Mouse (Mus musculus): ENCODE data around the gene Gm17728. TPM values are rescaled to one million over a fixed set of nuclear protein-coding genes. Genes with fewer than 3 reads are reported as not detected.
"Not testable (repeated sequence)": the region's sequence is repeated elsewhere in the genome, so short reads cannot be mapped to it uniquely, and the experiment has no call there.

Gene Gm17728
- not detected in 2 replicates for polyA plus RNA-seq (2016; fragmentation: Nextera tagmentation; extraction: Ambion mirVana)

DNA sequence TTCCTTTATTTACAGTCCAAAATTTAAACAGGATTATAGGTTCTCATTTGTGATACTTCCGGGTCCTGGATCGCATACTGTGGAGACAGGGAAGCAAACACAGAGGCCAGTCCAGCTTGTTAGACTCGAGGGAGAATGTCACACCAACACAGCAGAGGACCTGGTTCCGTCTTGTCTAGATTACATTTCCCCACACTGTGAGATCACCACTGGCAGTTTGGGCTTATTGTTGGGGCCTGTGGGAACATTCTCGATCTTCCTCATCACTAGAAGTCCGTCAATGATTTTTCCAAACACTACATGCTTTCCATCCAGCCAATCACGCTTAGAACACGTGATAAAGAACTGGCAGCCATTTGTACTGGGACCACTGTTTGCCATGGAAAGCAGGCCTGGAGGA is at the start of gene Gm17728:
TSS of gene Gm17728 (plus strand) at position 301 of the 400 bp plus-strand sequence.
- not testable (repeated sequence) for DNase-seq (ENCODE audit: low spot score); H3K36me3 ChIP-seq (replicated peaks); H3K27ac ChIP-seq (replicated peaks); H3K4me3 ChIP-seq; H3K27me3 ChIP-seq (replicated peaks; ENCODE audit: low read depth, poor library complexity, severe bottlenecking); H3K9me3 ChIP-seq; H3K4me1 ChIP-seq
- 92% methylated on average over 8 of the region's 8 CpGs for WGBS

DNA sequence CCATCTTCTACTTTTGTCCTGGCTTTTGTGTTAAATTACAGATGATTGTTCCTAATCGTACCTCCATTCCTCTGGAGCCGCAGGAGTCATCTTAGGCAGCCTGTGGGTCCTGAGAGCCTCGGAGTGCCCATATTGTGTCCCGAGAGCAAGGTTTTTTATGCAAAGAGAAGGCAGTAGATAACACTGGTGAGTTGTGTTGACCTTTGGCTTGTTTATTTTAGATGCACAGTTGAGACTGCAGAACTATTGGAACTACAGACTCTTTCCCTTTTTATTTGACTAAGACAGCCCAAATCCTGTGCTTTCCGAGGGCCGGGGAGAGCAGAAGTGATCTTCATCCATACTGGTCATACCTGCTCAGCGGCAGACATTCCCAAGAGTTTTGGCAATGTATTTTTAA is 24.4 kb upstream of the Gm17728 start:
- no peak for DNase-seq (ENCODE audit: low spot score)
- H3K4me3 ChIP-seq, result no peak overlapping the region
- no peak overlapping the region for H3K27ac ChIP-seq (replicated peaks)
- no peaks in the 10 kb centered on the region for H3K4me1 ChIP-seq
- H3K9me3 ChIP-seq, result no peaks in the 10 kb centered on the region
- 76% methylated on average over 7 of the region's 7 CpGs for WGBS
- no peaks in the 10 kb centered on the region for H3K36me3 ChIP-seq (replicated peaks)
- no peaks in the 10 kb centered on the region for H3K27me3 ChIP-seq (replicated peaks; ENCODE audit: low read depth, poor library complexity, severe bottlenecking)

DNA sequence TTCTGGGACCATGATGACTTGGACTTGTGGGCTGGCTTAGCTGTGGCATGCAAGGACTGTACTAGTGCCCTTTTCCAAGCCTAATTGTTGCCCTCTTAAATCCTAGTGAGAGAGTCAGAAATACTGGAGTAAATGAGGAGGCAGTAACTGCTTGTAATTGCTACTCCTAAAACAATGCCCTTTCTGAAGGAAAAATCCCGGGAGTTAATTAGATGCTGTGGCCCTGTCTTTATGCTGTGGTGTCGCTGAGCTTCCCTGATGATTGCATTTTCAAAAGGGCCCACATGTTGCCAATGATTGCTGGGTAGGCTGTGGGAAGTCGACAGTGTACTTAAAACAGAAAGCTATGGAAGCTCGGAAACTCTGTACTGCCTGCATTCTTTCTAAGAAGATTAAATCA is 23.3 kb upstream of the Gm17728 start:
- H3K27me3 ChIP-seq (replicated peaks; ENCODE audit: low read depth, poor library complexity, severe bottlenecking), result no peaks in the 10 kb centered on the region
- H3K4me3 ChIP-seq, result no peak overlapping the region
- H3K4me1 ChIP-seq, result no peaks in the 10 kb centered on the region
- H3K9me3 ChIP-seq, result no peaks in the 10 kb centered on the region
- no peak overlapping the region for H3K27ac ChIP-seq (replicated peaks)
- WGBS, result 26% methylated on average over 4 of the region's 4 CpGs
- no peaks in the 10 kb centered on the region for H3K36me3 ChIP-seq (replicated peaks)
- DNase-seq (ENCODE audit: low spot score), result no peak

DNA sequence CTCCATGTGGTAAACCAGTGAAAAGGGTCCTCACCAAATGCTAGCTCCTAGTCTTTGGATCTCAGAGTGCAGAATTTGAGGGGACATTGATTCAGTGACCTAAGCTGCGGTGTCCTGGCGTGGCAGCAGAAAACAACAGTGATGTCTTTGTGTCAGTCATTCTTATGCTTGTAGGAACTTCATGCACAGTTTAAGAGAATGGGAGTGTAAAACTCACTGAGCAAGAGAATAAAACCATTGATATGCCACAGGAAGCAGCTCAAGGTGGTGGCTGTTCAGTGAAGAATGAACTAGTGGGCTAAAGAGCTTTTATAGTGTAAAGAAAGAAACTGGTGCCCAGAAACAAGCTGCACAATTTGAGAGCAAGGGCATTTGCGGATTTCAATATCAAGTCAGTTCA is 17.9 kb upstream of the Gm17728 start:
- Histone ChIP-seq H3K4me1 (no peaks in the 10 kb centered on the region), H3K36me3 (replicated peaks) (no peaks in the 10 kb centered on the region), H3K27me3 (replicated peaks; ENCODE audit: low read depth, poor library complexity, severe bottlenecking) (no peaks in the 10 kb centered on the region), H3K9me3 (no peaks in the 10 kb centered on the region), H3K27ac (replicated peaks) (no peak overlapping the region), H3K4me3 (no peak overlapping the region)
- 80% methylated on average over 3 of the region's 3 CpGs for WGBS
- DNase-seq (ENCODE audit: low spot score), result no peak

DNA sequence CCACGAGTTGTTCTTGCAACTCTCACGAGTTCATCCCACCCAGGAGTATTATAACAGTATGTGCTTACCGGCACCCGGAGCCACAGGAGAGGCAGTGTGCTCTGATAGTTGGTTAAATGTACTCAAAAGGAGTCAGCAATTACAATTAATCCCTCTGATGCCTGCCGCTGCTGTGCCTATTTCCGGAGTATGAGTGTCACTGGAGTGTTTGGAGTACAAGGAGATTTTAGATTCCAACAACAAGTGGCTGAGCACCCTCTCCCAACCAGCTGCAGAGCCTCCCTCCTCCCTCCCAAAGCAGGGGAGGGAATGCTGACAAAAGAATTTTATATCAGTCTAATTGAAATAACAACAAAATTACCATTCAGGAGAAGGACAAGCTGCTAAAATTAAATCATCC is 14.2 kb upstream of the Gm17728 start:
- Histone ChIP-seq H3K4me1 (no peaks in the 10 kb centered on the region), H3K4me3 (no peak overlapping the region), H3K27me3 (replicated peaks; ENCODE audit: low read depth, poor library complexity, severe bottlenecking) (no peaks in the 10 kb centered on the region), H3K27ac (replicated peaks) (no peak overlapping the region), H3K9me3 (no peaks in the 10 kb centered on the region), H3K36me3 (replicated peaks) (no peaks in the 10 kb centered on the region)
- WGBS, result 57% methylated on average over 6 of the region's 6 CpGs
- DNase-seq (ENCODE audit: low spot score), result no peak

DNA sequence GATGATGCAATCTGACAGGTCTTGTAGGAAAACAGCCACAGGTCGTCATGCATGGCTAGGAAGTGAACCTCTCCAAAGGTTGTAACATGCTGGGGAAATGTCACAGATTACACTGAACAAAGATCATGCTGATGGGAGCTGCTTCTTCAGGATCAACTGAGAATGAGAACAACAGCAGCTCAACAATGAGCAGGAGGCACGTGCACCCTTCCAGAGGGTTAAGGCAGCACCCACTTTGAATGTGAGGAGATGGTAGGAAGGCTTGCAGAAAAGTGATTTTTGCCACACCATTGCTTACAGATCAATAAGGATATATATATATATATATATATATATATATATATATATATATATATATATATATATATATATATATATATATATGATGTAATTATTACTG is 2.8 kb upstream of the Gm17728 start:
- 0 out of 2 replicates have a peak, but pooled peaks cover 6% of the 10 kb centered on the region for H3K9me3 ChIP-seq
- H3K4me3 ChIP-seq, result no peak overlapping the region
- no peaks in the 10 kb centered on the region for H3K4me1 ChIP-seq
- no peak overlapping the region for H3K27ac ChIP-seq (replicated peaks)
- H3K27me3 ChIP-seq (replicated peaks; ENCODE audit: low read depth, poor library complexity, severe bottlenecking), result no peaks in the 10 kb centered on the region
- H3K36me3 ChIP-seq (replicated peaks), result no peaks in the 10 kb centered on the region
- DNase-seq (ENCODE audit: low spot score), result no peak
- 80% methylated on average over 2 of the region's 2 CpGs for WGBS

DNA sequence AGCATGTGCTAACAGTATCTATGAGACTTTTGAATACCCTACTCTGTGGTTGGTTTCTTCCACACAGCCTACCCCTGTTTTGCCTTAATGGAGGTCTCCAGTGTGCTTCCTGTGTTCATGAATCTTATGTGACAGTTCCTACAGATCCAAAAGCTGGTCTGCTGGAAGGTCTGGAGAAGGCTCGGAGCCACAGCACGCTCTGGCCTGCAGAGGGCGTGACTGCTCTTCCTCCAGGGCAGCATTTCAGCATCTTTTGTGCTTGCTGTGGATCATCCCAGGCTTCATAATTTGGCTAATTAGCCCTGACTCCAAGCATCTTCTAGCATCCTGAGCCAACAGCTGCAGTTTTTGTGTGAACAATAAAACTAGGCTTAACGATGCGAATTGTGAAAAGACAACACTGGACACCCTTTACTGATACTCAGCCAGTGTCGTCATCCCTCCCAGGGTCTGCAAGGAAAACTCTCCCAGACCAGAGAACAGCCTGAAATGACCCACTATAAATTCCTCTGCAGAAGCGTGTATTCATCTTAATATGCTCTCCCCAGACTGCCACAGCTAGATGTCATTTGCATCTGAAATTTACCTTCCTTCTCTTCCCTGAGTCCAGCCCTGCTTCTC is 6.6 kb downstream of the Gm17728 start:
- no peak for DNase-seq (ENCODE audit: low spot score)

DNA sequence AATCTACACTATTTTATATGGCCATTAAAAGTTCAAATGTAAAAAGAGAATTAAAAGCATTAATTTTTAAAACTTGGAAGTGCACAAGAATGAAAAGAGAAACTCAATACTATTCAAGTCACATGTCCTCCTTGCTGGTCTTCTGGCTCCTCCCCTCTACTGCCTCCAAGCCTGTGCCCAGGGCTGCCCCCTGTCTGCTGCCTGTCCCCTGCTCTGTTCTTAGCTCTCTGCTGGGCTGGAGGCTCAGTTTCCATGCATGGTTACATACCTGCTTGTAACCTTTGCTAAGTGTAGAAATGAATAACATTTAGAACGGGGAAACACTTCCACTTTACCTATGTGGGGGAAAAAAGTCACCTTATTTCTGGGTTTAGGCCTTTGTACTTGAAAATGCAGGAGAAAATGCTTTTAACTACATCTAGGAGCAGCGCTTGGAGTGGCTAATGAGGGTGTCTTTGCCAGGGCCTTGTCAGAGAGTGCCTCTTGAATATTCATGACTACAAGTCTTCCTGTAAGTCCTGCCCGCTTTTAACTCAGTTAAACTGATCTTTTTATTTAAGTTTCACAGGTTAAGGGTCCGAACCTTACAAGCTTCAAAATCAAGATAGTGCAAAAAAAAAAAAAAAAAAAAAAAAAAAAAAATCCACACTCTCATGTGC is 18.3 kb downstream of the Gm17728 start:
- 73% methylated on average over 4 of the region's 4 CpGs for WGBS
- H3K4me1 ChIP-seq, result no peaks in the 10 kb centered on the region
- H3K36me3 ChIP-seq (replicated peaks), result no peaks in the 10 kb centered on the region
- no peak overlapping the region for H3K27ac ChIP-seq (replicated peaks)
- H3K9me3 ChIP-seq, result no peaks in the 10 kb centered on the region
- 0 out of 2 replicates have a peak, but pooled peaks cover 2% of the 10 kb centered on the region for H3K27me3 ChIP-seq (replicated peaks; ENCODE audit: low read depth, poor library complexity, severe bottlenecking)
- no peak overlapping the region for H3K4me3 ChIP-seq
- DNase-seq (ENCODE audit: low spot score), result no peak

More for the DNA sequence above, 6.6 kb downstream of the Gm17728 start:
- WGBS, result 71% methylated on average over 7 of the region's 7 CpGs
- no peak overlapping the region for H3K4me3 ChIP-seq
- no peaks in the 10 kb centered on the region for H3K27me3 ChIP-seq (replicated peaks; ENCODE audit: low read depth, poor library complexity, severe bottlenecking)
- H3K27ac ChIP-seq (replicated peaks), result no peak overlapping the region
- no peaks in the 10 kb centered on the region for H3K4me1 ChIP-seq
- H3K36me3 ChIP-seq (replicated peaks), result no peaks in the 10 kb centered on the region
- no peaks in the 10 kb centered on the region for H3K9me3 ChIP-seq

DNA sequence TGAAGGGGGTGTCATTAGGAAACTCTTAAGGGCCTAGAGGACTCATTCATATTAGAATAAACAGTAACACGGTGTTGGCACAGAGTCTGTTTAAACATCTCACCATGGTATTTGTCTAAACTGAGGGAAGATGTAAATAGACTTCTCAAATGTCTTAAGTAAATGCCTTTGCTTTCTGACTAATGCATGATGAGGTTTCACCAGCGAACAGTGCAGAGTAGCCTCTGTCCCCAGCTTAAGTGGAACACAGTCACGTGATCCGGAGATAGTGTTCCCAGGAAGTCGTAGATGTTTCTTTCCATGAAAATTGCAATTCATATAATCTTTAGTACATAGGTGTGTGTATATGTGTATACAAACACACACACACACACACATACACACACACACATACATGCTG is 34.5 kb downstream of the Gm17728 start:
- Histone ChIP-seq H3K27me3 (replicated peaks; ENCODE audit: low read depth, poor library complexity, severe bottlenecking) (no peaks in the 10 kb centered on the region), H3K9me3 (no peaks in the 10 kb centered on the region), H3K27ac (replicated peaks) (no peak overlapping the region), H3K36me3 (replicated peaks) (no peaks in the 10 kb centered on the region), H3K4me3 (no peak overlapping the region), H3K4me1 (no peaks in the 10 kb centered on the region)
- DNase-seq (ENCODE audit: low spot score), result no peak
- WGBS, result 88% methylated on average over 5 of the region's 5 CpGs

DNA sequence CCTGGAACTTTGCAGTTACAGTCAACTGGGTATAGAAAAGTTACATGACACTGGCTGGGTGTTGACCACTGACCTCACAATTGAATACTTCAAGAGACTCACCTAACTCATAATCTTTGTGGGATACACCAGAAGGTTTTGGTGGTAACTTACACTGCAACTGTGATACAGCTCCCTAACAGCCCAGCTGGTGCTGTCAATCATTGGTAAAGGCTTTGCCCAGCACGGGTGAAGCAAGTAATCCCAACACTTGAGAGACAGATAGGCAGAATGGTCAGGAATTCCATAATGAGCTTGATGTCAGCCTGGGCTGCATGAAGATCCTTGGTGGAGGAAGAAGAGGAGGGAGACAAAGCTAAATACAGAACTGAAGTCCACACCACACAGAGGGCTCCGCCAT is 39.0 kb downstream of the Gm17728 start:
- no peak overlapping the region for H3K27ac ChIP-seq (replicated peaks)
- no peak overlapping the region for H3K4me3 ChIP-seq
- H3K36me3 ChIP-seq (replicated peaks), result no peaks in the 10 kb centered on the region
- 72% methylated on average over 2 of the region's 2 CpGs for WGBS
- H3K9me3 ChIP-seq, result no peaks in the 10 kb centered on the region
- H3K4me1 ChIP-seq, result no peaks in the 10 kb centered on the region
- H3K27me3 ChIP-seq (replicated peaks; ENCODE audit: low read depth, poor library complexity, severe bottlenecking), result no peaks in the 10 kb centered on the region
- no peak for DNase-seq (ENCODE audit: low spot score)

Other genes starting within 250 kb of the Gm17728 start
- gene Pabpc6, start 247.7 kb downstream of the Gm17728 start, polyA plus RNA-seq (2016; fragmentation: Nextera tagmentation; extraction: Ambion mirVana), result not detected in 2 replicates